Mouse (Mus musculus) ovary, postnatal 10 days (tissue): Measurements from ENCODE around the gene Ctcf.
"Not testable (repeated sequence)": the region's sequence is repeated elsewhere in the genome, so short reads cannot be mapped to it uniquely, and the experiment has no call there.

ENCODE experiments used
- DNase-seq: peaks from one replicate; pipeline ENCODE4 v3.0.0; 2022; ENCODE audit warnings: low spot score

Ctcf gene

DNA sequence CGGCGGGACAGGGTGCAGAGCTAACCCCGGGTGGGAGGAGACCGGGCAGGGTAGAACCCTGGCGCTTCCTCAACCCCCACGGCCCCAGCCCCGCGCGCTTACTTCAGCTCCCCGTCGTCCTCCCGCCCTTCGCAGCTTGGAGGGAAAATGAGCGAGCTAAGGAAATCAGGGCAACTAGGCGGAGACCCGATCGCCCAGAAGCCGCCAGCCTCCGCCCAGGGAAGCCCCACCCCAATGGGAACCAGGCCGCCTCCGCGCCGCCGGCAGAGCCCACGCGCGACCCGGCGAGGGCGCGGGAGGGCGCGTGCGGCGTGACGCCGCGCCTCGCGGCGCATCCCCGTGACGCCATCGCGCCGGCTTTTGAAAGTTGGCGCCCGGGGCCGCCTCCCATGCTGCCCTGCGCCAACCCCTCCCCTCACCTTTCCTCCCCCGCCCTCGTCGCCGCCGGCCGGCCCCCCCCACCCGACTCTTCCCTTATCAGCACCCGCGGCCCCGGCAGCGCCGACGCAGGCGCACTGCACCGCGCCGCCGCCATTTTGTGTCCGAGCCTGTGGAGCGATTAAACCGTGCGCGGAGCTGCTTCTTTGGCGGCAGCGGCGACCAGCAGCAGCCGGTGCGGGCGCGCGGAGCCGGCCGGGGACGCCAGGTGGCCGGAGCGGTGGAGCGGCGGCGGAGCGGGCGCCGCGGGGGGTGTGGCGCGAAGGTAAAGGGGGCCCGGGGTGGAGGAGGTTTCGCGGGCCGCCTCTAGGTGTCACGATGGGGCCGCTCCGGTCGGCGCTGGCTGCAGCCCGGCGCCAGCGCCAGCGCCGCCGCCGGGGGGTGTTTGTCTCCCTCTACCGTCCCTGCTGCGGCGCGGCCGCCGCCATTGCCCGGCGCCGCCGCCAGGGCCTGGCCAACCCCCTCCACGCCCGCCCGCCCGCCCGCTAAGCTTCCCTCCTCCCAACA is at the start of gene Ctcf:
Gene Ctcf (plus strand): TSS at position 551 of the 945 bp plus-strand sequence.
- DNase-seq, result peak; percentile 77

DNA sequence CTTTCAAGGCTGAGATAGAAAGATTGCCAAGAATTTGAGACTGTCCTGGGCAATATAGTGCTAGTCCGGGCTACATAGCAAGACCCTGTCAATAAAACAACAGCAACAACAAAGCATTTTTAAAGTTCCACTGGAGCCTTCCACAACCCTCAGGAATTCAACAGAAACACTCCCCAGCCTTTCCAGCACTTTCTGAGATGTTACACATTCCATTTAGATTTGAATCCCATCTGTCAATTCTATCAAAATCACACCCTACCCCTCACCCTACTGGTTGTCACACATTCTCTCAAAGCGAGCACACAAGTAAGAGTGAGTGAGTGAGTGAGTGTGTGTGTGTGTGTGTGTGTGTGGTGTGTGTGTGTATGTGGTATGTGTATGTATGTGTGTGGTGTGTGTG is 43.9 kb upstream of the Ctcf start:
- no peak for DNase-seq

DNA sequence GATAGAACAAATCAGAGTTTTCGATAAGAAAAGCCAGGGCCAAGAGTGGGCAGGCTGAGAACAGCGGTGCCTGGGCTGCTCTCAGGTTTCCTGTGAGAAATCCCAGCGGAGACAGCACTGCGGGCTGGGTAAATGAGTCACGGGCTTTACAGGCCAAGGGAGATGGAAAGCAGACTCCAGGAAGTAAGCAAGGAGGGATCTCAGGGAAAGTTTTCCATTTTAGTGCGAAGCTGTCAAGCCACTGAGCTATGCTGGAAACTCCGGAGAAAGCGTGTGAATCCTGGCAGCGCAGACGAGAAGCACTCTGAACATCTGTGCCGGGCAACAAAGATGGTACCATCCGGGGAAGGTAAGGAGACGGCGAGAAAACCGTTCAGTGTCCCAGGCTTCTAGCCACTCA is 42.5 kb upstream of the Ctcf start:
- peak; percentile 31 for DNase-seq

DNA sequence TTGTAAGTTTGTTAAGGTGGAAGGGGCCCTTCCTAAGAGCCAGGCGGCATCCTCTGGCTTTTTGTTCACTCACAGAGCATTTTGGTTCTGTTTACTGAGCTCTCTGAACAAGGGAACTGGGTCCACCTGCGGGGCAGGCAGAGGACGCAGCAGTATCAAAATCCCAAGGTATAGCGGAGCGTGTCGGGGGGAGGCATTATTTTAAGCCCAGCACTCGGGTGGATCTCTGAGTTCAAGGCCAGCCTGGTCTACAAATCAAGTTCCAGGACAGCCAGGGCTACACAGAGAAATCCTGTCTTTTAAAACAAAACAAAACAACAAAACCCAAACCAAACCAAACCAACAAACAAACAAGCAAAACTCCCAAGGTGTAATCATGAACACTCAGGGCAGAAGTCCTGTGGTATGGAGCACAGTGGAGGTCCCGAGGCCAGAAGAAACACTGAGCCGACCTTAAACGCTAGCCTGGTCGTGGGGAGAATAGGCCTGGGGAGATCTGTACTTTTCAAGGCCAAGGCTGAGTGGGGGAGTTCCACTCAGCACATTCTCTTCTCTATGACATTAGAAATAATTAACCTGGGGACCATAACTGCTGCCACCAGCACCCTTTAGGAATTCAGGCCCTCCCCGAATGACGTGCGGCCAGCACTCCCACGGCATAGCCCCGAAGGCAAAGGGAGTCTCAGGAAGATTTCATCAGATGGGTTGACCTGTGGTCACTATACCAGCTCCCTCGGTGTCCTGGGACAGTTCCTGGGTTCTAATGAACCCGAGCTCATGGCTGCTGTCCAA is 41.7 kb upstream of the Ctcf start:
- no peak for DNase-seq

DNA sequence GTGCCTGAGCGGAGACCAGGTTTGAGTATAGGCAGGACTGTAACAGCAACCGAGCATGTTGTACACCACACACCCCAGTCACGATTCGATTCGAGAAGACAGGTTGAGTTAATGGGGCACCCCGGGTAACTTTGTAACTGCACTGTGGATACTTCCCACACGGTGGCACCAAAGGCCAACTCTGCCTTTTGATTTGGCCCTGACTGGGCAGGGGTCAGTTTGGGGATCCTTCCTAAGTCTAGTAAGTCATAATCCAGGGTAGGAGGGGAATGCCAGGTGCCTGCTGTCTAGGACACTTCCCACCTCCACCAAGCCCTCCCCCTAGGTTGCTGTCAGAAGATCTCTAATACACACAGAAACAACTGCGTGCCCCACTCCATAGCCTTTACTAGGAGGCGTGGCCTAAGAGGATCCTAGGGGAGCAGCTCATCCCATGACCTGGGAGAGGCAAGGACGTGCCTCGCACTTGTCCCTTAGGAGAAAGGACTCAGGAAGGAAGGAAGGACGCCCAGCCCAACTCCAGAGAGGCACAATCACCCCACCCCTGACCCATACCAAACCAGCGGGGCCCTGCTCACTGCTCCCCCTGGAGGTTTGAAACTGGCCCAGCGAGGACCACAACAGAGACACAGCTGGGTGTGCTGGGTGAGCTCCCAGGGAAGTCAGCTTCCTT is 39.9 kb upstream of the Ctcf start:
- DNase-seq, result peak; percentile 33

DNA sequence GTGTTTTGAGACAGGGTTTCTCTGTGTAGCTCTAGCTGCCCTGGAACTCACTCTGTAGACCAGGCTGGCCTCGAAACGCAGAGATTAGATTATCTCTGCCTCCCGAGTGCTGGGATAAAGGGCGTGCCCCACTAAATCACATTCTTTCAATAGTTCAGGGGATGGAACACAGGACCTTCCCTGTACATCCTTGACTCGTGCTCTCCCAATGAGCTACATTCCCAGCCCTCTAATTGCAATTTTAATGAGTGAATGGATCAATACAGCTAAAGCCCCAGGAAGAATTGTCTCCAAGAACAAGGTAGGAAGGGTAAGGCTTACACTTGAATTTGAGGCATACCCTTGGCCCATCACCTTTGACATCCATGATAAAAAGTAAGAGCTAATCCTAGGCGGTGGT is 37.6 kb upstream of the Ctcf start:
- no peak for DNase-seq

DNA sequence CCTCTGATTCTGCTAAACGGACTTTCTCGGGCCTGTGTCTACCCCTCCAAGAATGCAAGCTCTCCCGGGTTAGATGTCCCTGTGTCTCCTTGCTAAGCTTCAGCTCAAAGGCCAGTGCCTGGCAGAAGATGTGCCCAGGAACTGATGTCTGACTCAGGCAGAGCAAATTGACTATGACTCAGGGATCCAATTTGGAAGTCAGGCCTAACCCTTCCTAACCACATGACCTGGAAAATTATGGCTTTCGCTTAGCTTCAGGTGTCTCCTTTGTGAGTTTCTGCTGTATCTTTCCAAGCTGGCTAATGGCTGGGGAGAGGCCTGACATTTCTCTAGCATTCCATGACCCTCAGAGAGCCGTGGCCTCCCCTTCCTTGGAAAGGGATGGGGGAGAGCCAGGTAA is 35.1 kb upstream of the Ctcf start:
- DNase-seq, result no peak

DNA sequence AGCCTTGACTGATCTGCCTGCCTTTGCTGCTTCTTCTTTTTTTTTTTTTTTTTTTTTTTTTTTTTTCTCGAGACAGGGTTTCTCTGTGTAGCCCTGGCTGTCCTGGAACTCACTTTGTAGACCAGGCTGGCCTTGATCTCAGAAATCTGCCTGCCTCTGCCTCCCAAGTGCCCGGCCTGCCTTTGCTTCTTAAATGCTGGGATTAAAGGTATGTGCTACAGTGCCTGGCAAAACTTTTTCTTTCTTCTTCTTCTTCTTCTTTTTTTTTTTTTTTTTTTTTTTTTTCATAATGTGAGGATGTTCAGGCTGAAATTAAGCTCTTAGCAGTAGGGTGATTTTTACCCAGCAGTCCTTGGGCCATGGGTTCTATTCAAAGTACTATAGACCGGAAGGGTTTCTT is 33.8 kb upstream of the Ctcf start:
- DNase-seq, result not testable (repeated sequence)

DNA sequence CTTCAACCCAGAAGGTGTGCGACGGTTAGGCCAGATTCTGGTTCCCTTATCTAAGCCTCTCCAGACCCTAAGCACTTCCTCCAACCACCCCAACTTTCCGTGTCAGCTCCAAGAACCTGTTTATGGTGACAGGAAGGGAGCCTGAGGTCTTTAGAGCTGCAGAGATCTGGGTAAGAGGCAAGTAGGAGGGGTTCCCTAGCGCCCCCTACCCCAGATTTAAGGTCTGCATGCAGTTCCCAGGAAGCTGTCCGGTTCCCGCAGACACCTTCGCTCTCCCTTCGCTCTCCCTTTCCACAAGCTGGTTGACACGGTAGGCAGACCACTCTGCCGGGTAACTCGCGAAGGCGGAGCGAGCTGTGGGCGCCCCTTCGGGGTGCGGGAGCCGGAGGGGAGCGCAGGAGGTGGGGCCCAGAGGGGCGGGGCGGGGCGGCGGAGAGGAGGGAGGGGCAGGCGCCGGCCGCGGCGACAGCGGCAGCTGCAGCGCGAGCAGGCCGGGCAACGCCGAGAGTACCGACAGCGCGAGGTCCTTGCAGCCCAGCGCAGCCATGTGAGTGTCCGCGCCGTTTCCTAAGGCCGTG is 31.5 kb upstream of the Ctcf start, which contains the start of gene Ripor1:
Gene Ripor1 (plus strand): TSS at position 452 of the 578 bp plus-strand sequence.
- DNase-seq, result peak; percentile 68

DNA sequence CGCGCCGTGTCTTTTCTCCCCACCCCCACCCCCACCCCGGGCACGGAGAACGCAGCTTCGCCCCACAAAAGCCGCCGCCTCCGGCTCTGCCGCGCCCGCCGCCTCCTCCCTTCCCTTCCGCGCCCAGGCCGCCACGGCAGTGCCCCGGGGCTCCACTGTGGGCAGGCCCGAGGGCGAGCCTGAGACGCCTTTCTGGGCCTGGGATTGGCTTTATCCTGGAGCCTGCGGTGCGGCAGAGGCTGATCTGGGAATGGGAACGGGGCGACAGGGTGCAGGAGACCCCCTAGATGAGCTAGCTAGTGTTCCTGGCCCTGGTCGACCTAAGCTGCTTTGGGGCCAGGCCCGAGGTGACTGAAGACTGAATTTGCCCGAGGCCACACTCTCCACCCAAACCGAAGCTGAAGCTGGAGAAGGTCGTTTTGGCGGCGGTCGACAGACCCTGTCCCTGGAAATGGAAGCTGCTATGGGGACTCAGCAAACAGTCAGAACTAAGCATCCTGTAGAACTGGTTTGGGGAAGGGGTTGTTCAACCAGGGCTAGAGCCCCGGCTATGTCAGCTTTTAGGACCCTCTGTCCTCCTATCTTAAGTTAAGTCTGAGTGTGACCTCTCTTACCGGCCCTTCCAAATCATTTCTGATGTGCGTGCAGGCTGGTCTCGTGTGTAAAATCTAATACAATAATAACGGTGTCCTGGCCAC is 30.7 kb upstream of the Ctcf start:
- DNase-seq, result peak; percentile 36

DNA sequence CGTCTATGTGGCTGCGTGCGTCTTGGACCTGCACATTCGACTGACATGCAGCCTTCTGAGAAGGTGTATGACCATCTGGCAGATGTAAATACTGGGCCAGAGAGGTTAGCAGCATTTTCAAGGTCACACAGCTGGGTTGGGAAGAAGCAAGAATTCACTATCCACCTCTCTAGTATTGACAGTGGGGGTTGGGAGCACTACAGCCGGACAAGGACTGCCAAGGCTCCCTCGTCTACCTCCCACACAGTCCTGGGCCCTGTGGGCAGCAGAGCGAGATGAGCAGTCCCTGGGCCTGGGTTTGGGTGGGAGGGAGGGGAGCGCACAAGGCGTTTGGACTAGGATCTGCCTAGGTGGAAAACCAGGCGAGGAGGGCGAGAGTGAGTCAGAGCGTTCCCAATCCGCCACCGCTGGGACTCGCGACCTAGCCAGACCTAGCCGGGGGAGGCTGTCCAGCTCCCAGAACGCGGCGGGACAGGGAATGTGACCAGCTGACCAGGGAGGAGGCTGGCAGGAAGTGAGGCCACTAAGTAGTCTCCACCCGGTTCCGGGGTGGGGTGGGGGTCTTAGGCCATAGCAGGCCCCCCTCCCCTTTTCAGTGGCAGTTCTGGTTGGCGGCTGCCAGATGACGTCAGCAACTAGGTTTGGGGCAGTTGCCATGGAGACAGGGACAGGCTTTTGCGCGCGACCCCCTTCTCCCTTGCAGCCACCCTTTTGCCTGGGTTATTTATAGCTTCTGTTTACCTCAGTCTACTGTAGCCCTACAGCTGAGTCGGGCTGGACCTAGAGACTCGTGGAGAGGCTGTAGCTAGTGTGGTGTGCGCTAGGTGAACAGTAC is 30.0 kb upstream of the Ctcf start:
- DNase-seq, result peak; percentile 52

DNA sequence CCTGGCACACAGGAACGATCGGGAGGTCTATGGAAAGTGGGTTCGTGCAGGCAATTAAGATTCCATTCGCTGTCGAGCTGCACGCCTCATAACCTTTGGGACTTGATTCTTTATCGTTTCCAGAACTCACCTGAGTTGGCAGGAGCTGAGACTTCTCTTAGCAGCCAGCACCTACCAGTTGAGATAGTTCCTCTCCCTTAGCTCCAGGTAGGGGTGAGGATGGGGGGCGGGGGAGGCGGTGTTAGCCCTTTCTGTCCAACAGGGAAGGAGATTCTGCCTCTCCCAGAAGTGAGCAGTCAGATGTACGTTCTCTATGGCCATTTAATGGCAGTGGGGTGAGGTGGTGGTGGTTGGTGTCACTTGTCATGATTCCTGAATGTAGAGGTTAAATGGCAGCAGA is 29.3 kb upstream of the Ctcf start:
- DNase-seq, result no peak

DNA sequence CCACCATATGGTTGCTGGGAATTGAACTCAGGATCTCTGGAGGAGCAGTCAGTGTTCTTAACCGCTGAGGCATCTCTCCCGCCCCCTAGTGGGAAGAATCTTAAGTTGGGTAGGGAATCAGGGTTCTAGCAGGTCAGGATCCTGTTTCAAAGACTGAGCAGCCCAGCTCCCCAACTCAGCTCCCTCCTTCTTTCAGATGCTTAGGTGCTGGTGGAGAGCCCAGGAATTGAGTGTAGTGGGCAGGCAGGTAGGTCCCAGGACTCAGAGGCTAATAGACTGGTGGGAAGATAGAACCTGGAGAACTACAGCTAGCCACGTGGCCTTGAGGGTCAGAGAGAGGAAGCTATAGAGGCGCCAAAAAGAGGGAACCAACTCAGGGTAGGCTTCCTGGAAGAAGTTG is 28.7 kb upstream of the Ctcf start:
- DNase-seq, result no peak

DNA sequence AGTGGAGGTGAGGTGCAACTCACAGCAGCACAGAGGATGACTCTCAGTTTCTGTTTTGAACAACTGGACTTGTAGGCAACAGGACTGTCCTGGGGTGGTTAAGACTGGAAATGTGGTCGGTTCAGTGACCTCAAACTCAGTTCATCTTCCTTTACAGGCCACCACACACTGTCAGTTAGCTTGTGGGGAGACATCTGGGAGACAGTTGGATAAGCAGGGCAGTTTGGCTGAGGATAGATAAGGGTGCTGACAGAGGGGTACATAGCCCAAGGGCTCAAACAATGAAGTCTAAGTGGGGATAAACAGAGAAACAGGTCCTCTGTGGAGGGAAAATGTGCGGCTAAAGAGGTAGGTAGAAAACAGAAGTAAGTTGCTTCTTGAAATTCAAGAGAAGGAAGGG is 27.0 kb upstream of the Ctcf start:
- DNase-seq, result no peak

DNA sequence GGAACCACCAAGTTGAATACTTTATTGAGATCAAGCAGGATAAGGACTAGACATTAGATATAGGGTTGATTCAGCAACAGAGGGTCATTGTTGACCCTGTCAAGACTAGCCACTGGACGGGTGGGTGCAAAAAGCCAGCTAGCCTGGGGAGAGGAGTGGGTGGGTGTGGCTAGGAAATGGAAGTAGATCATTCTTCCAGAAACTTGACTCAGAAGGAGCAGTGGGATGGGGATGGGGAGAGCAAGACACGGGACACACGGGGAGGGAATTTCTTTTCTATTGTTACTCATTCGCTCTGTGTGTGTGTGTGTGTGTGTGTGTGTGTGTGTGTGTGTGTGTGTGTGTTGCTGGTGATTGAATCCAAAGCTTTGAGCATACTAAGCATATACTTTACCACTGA is 26.6 kb upstream of the Ctcf start:
- DNase-seq, result no peak

DNA sequence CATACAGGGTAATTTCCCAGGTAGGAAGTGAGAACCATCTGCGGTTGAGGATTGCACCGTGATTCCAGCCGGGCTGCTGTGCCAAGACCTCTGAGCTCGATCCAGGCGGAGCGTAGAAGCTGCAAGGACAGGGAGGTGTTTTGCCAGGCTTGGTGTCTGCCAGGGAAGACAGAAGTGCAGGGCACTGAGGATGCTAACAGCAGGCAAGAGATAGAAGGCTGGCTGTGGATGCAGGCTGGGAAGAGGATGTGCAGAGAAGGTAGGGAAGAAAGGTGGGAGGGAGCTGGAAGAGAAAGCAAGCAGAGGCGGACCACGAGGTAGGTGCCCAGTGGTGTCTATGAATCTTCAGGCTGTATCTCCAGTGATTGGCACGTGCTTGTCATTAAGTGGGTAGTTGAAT is 24.5 kb upstream of the Ctcf start:
- DNase-seq, result no peak

DNA sequence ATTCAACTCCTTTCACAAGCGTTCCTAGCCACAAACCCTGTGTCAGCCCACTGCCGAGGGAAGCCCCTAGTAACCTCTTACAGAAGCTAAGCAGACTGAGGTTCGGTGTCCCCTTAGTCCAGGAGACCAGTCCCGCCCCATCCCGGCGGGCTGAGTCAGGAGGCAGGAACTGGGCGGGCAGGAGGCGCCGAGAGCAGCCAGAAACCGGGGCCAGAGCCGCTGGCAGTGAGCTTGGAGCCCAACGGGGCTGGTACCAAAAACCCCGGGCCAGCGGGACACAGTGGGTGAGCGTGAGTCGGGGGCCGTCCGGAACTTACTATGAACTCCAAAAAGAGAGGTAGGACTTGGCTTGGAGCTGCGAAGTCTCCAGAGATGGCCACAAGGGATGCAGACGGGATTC is 23.3 kb upstream of the Ctcf start:
- no peak for DNase-seq

DNA sequence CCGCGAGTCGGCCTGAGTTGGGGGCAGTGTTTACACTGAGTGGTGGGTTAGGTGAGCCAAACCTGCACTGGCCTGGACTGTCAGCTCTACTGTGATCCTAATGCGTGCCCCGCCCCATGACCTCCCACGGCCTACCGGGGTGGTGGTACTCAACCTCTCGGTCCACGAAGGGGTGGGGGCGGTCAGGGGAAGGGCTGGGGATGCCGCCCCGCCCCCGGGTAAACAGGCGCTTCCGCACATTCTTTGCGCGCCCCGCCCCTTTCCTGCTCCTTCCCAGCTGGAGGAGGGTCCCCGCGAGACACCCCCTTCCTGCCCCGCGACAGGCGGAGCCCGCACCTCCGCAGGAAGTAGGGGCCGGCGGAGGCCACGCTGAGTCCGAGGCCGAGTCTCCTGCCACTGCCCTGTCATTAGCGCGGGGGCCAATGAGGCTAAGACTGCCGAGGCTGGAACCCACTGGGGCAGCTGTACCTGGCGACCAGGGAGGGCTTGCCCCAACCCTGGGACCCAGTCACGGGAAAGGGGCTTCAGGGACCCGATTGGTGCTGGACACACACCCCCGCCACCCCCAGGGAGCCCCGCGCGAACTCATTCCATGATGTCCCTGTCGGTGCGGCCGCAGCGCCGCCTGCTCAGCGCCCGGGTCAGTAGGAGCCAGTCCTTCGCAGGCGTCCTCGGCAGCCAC is 22.4 kb upstream of the Ctcf start:
- no peak for DNase-seq

DNA sequence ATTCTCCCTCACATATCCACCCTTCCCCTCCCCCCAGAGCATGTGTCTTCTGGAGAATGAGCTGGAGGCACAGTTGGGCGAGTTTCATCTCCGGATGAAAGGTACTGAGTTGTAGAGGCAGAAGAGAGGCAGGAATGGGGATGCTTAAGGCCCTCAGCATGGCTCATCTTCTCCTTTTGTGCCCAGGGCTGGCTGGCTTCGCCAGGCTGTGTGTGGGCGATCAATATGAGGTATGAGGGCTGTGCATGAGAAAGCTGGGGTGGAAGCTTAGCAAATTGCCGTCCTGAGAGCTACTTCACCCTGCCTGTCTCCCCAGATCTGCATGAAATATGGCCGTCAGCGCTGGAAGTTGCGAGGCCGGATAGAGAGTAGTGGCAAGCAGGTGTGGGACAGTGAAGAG is 20.4 kb upstream of the Ctcf start:
- no peak for DNase-seq
